Mouse (Mus musculus) gastrocnemius, postnatal 14 days (tissue): ENCODE results near the gene Spag16. TPM values are rescaled to one million over a fixed set of nuclear protein-coding genes. Genes with fewer than 3 reads are reported as not detected.
A peak's percentile ranks its signal among the peaks of the same experiment; 100 is the strongest.

Experiments
- DNase-seq: peaks from one replicate; pipeline ENCODE4 v3.0.0; 2021; ENCODE audit warnings: mixed read lengths
- intact Hi-C: fragments of 180-260 bp; cut with DNase I; formaldehyde crosslinking; loops from one replicate; pipeline ENCODE4 v1.15.1; 2025; ENCODE audit warnings: low total_unique reads
- total RNA-seq, 2 experiments: library from RNA; stranded (reverse); gene quantifications; 2 replicates each; pipeline ENCODE4 v1.2.3; 2021

Gene Spag16
- total RNA-seq, 2 experiments from 2014 or later: not detected

GRCm38 (mm10) chr1:70073440-70073839, 246.7 kb downstream of the Spag16 start:
- intact Hi-C loops: no loop called here
- no peak for DNase-seq

- intact Hi-C loops: no loop called here
- no peak for DNase-seq
Observed at GRCm38 (mm10) chr1:70078806-70079205, 252.0 kb downstream of the Spag16 start.

DNA sequence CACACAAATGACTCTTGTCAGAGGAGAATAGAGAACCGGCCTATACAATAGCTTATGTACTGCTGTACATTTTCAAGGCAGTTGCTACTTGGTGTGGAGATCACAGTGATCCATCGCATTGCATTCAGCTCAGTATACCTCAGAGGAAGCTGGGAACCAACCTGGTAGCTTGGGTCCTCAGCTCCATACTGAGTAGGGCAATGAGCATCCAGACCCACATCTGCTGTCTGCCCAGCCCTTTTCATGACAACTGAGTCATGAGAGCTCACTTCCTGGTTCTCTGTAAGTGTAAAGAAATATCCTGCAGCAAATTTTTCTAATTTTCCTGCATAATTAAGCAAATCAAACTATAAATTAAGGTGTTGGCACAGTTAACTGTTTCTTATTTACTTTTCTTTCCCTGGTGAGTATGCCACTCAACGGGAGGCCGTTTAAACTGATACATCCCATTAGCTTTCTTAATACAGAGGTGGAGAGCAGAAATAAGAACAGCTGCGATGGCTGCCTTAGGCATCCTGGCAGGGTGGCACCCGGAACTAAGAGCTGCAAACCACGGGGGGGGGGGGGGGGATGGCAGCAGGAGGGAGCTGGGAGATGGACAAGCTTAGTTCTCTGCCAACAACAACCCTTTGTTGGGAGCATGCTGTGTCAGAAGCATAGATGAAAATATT, 255.6 kb downstream of the Spag16 start:
- no peak for DNase-seq
- intact Hi-C loops: no loop called here

GRCm38 (mm10) chr1:70104683-70105082, 277.9 kb downstream of the Spag16 start:
- no peak for DNase-seq
- intact Hi-C loops: no loop called here

- DNase-seq: no peak
Observed at GRCm38 (mm10) chr1:70116212-70116982, 289.6 kb downstream of the Spag16 start.

DNA sequence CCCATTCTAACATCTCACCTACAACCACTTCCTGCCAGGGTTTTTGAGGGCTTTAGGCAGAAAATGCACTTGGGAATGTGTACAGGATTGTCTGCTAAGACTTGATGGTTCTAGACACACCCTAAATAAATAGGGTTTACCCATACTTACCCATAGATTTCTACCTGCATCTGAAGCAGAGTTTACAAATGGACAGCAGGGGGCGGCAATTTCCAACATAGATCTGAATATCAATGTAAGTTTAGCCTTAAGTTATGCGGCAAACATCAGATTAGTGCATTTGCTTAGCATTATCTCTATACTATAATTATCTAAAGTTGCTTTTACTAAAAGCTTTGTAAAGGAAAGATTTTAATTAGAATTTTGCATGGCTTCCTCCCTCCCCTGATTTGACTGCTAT, 301.3 kb downstream of the Spag16 start:
- intact Hi-C loops: no loop called here

More at GRCm38 (mm10) chr1:70116212-70116982, 289.6 kb downstream of the Spag16 start:
- intact Hi-C loops: no loop called here

DNA sequence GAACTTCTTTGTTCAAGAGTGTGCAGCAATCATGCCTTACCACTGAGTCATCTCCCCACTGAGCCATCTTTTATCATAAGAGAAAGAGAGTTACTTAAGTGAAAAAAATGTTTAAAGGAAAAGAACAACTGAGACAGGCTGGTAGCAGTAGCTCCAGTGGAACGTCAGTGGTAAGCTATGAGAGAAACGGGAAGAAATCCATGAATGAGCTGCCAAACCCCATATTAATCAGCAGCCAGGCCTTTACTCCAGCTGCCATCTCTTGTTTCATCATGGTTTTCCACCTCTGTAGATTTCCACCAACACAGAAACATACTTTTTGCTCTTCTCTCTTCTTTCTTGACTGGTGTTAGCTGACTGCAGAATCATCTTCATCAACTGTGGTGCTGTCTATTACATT, 308.8 kb downstream of the Spag16 start:
- no peak for DNase-seq
- intact Hi-C loops: no loop called here

More for the DNA sequence above, 301.3 kb downstream of the Spag16 start:
- peak; percentile 4 for DNase-seq

DNA sequence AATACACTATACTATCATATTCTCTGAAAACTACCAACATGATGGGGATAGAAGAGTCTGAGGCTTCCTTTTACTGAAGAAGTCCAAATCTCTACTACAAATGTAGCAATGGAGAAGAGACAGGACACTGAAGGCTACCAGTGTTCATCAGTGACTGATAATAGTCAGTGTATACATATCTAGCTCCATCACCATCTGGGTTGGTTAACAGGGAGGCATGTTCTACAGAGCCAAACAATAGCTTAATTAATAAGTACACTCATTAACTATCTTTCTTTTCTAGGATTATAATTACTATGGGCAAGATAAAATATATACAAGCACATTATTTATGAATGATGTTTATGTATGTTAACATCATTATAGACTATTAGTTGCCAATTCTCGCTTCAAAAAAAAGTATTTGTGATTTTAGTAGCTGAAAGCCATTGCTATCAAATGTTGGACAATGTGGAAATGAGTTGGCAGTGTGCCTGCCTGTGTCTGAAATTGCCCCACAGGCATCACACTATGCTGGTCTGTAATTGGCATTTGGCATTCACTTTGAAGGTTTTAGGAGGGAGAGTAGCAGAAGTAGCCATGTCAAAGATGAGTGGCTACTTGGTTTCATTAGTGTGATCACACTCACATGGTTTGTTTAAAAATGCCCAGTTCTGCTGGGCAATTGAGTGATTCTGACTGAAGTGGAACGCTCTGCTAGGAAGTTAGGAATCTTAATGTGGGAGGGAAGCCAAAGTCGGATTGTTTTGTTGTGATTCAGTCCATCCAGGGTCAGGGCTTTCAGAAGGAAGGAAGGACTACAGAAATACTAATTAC, 338.8 kb downstream of the Spag16 start:
- no peak for DNase-seq
- intact Hi-C loops: no loop called here

DNA sequence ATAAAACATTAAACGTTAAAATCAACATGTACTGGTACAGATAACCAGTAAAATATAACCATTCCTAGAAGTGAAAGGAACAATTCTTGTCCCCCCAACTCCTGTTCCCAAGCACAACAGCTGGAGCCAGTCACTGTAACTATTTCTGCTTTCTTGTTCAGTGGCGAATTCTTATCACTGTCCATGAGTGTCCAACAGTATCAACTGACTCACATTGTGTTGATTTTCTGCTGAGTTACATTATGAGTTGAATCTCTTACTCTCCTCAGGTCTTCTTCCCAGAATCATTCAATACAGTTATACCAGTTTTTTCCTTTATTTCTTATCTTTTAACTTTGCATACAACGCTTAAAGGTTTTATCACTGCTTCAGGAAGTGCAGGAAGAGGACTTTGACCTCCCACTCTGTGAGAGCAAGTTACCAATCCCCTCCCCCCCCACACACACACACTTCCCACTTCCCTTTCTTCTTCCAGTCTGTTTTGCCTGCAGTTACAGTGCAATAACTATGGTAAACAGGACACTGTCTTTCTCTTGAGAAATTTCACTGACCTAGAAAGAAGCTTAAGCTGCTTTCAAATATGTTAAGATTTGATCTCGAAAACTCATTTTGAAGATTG, 353.5 kb downstream of the Spag16 start:
- no peak for DNase-seq
- intact Hi-C loops: no loop called here

- no peak for DNase-seq
- intact Hi-C loops: no loop called here
Observed at GRCm38 (mm10) chr1:70264815-70265214, 438.0 kb downstream of the Spag16 start.

- DNase-seq: no peak
Observed at GRCm38 (mm10) chr1:70265920-70266505, 439.2 kb downstream of the Spag16 start.

DNA sequence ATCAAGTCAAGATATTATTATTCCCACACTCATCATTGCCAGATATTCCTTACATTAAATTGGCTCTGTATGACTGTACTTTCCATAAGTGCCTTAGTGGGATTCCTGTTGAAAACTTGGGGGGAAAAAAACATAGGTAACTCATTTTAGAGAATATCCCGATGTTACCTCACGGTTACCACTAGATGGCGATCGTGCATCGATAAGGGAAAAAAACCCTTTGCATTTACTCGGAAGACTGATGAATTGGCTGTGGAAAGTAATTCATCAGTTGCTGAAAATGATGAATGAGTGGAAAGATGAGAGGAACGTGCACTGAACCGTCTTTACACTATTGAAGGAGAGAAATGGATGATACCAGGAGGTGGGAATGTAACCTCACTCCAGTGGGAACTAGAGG, 443.4 kb downstream of the Spag16 start:
- no peak for DNase-seq
- intact Hi-C loops: no loop called here

More at GRCm38 (mm10) chr1:70265920-70266505, 439.2 kb downstream of the Spag16 start:
- intact Hi-C loops: no loop called here

- intact Hi-C loops: no loop called here
- DNase-seq: no peak
Observed at GRCm38 (mm10) chr1:70272753-70273152, 446.0 kb downstream of the Spag16 start.

DNA sequence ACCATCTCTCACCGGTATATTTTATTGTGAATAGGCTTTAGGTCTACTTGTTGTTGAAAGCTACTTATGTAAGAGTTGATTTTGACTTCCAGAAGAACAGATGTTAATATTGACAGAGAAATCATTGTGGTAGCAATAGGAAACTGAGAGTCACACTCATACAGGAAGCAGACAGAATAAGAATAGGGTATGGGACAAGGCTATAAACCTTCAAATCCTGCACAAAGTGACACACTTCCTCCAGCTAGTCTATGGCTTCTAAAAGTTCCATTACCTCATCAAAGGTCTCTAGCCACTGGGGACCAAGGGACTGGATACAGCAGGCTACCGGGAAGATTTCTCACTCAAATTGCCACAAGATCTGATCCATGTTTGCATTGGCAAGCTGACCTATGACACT, 452.5 kb downstream of the Spag16 start:
- intact Hi-C loops: no loop called here
- no peak for DNase-seq

DNA sequence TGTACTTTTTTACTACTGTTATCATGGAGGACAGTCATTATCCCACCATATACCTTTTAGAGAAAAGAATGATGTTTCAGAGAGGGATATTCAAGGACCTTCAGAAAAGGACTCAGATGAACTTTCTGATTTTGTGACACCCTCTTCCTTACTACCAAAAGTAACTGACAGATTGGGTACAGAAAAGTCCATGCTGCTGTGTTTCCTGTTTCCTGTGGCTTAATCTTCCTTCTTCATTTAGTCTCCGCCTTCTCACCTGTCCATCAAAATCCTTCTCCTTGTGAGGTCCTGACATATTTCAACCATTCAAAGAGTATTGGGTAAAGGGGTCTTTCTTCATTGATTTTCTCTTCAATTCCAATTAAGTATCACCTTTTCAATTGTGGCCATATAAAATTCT, 456.6 kb downstream of the Spag16 start:
- intact Hi-C loops: no loop called here
- DNase-seq: no peak

GRCm38 (mm10) chr1:70284140-70284539, 457.4 kb downstream of the Spag16 start:
- DNase-seq: no peak
- intact Hi-C loops: no loop called here

GRCm38 (mm10) chr1:70316128-70316765, 489.5 kb downstream of the Spag16 start:
- DNase-seq: no peak
- intact Hi-C loops: no loop called here

GRCm38 (mm10) chr1:70320951-70321350, 494.2 kb downstream of the Spag16 start:
- no peak for DNase-seq
- intact Hi-C loops: no loop called here

DNA sequence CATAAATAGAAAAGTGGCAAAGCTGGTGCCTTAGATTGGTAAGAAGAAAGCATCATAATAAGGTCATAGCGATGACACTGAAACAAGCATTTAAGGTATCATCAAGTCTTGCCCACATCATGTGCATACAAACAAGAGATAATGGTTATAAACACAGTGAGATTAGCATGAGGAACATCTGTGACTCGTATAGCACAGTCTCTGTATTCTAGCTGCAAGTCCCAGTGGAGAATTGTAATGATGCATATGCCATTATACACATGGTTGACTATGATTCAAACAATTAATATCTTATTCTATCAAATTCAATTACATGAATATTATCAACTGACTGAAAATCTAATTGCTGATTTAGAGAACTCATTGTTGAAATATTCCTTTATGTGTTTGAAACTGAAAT, 519.4 kb downstream of the Spag16 start:
- DNase-seq: no peak
- intact Hi-C loops: no loop called here
